In genomic region chr11:89100403-89100802, GRCm38 (mm10) we compare ENCODE assay signal across 8 mouse cellular contexts. TPM values are rescaled to one million over a fixed set of nuclear protein-coding genes. Genes with fewer than 3 reads are reported as not detected.
A peak's percentile ranks its signal among the peaks of the same experiment; 100 is the strongest.
DNase-seq lines count a peak whose midpoint lies in the region; ATAC-seq and TF ChIP-seq lines count a peak whose summit lies in the region.

No protein-coding gene starts in this region.

- peak; percentile 87 for ATAC-seq in granulocyte monocyte progenitor cell, adult 5-6 weeks (replicated peaks; ENCODE audit: poor library complexity, severe bottlenecking)
- ATAC-seq in intestine, postnatal 0 days, result peak; percentile 87

- peaks cover 17% of the 10 kb centered on the region for H3K27me3 ChIP-seq in embryonic facial prominence, embryonic 10.5 days (replicated peaks; ENCODE audit: low read depth, poor library complexity, severe bottlenecking)
- no peaks in the 10 kb centered on the region for H3K27me3 ChIP-seq in intestine, postnatal 0 days (replicated peaks; ENCODE audit: control insufficient read depth, insufficient read depth, low read length)
- H3K27me3 ChIP-seq in midbrain, embryonic 10.5 days (ENCODE audit: low read depth, poor library complexity, severe bottlenecking), result peaks cover 11% of the 10 kb centered on the region; the same call in 1 of the 2 replicates

- H3K4me3 ChIP-seq in embryonic facial prominence, embryonic 10.5 days, result peak overlapping the region; percentile 43
- H3K4me3 ChIP-seq in intestine, postnatal 0 days (ENCODE audit: low read depth, low read length), result peak overlapping the region; percentile 47
- H3K4me3 ChIP-seq in midbrain, embryonic 10.5 days, result peak overlapping the region; percentile 28; the same call in 1 of the 2 replicates

- H3K9me3 ChIP-seq in embryonic facial prominence, embryonic 10.5 days, result no peaks in the 10 kb centered on the region
- H3K9me3 ChIP-seq in intestine, postnatal 0 days (ENCODE audit: control insufficient read depth), result no peaks in the 10 kb centered on the region
- H3K9me3 ChIP-seq in midbrain, embryonic 10.5 days (replicated peaks), result no peaks in the 10 kb centered on the region

- peak overlapping the region; percentile 83 for H3K4me2 ChIP-seq in intestine, postnatal 0 days (replicated peaks; ENCODE audit: low read depth)

- no peaks in the 10 kb centered on the region for H3K36me3 ChIP-seq in embryonic facial prominence, embryonic 10.5 days (replicated peaks)
- no peaks in the 10 kb centered on the region for H3K36me3 ChIP-seq in intestine, postnatal 0 days (ENCODE audit: control insufficient read depth, insufficient read depth)
- H3K36me3 ChIP-seq in midbrain, embryonic 10.5 days, result no peaks in the 10 kb centered on the region

- peak; percentile 93 for DNase-seq in adrenal gland, postnatal 10 days
- peak; percentile 86 for DNase-seq in embryonic facial prominence, embryonic 10.5 days (ENCODE audit: low spot score)
- DNase-seq in left cerebral cortex, postnatal 36 days (ENCODE audit: low spot score in 2 of 2), result peak; percentile 82 to 84
- peak; percentile 83 for DNase-seq in midbrain, embryonic 10.5 days (ENCODE audit: low spot score)
- peak; percentile 73 to 78 for DNase-seq in right cerebral cortex, postnatal 36 days (ENCODE audit: low spot score in 2 of 2)
- peak; percentile 75 to 88 for DNase-seq in urinary bladder, postnatal 4 days (ENCODE audit: low spot score in 2 of 2)

- TF ChIP-seq CTCF in intestine, postnatal 0 days (IDR thresholded peaks at IDR 0.05; ENCODE audit: low read depth), result peak; percentile 99

- no peak overlapping the region for H3K27ac ChIP-seq in embryonic facial prominence, embryonic 10.5 days (replicated peaks)
- H3K27ac ChIP-seq in intestine, postnatal 0 days (ENCODE audit: low read depth, low read length), result no peak overlapping the region
- no peak overlapping the region for H3K27ac ChIP-seq in midbrain, embryonic 10.5 days (replicated peaks)

- H3K9ac ChIP-seq in intestine, postnatal 0 days (ENCODE audit: low read depth, low read length), result peak overlapping the region; percentile 42; the same call in 1 of the 2 replicates

- H3K4me1 ChIP-seq in embryonic facial prominence, embryonic 10.5 days, result peaks cover 8% of the 10 kb centered on the region
- H3K4me1 ChIP-seq in intestine, postnatal 0 days (replicated peaks; ENCODE audit: control insufficient read depth, insufficient read depth, low read length), result no peaks in the 10 kb centered on the region
- H3K4me1 ChIP-seq in midbrain, embryonic 10.5 days, result peaks cover 9% of the 10 kb centered on the region

- intact Hi-C loops in left cerebral cortex, postnatal 36 days (cut with DNase I), result loop anchor here (1.0 to 10.0 kb wide), 3 partner anchors 203 to 824 kb away; no protein-coding TSS in a partner anchor

- 2% methylated on average over 9 of the region's 9 CpGs for WGBS in embryonic facial prominence, embryonic 10.5 days
- under 1% methylated on average over 9 of the region's 9 CpGs for WGBS in intestine, postnatal 0 days
- WGBS in midbrain, embryonic 10.5 days, result 2% methylated on average over 9 of the region's 9 CpGs

RNA-seq across cellular contexts. Expression of gene Gm525, which starts 26.8 kb away (rescaled TPM):
- not detected for total RNA-seq in adrenal gland, postnatal 10 days (2021)
- polyA plus RNA-seq in embryonic facial prominence, embryonic 10.5 days (2016; fragmentation: Nextera tagmentation; extraction: Ambion mirVana), result not detected in 2 replicates
- not detected in 2 replicates for total RNA-seq in granulocyte monocyte progenitor cell, adult 5-6 weeks (2014; fragmentation: Nextera tagmentation)
- total RNA-seq in granulocyte monocyte progenitor cell, adult 5-6 weeks (2017), result not detected in 2 replicates
- 0.93 and 1.7 TPM in 2 replicates for polyA plus RNA-seq in intestine, postnatal 0 days (2015; fragmentation: Nextera tagmentation; extraction: Ambion mirVana)
- total RNA-seq in left cerebral cortex, postnatal 36 days (2021), result not detected
- polyA plus RNA-seq in midbrain, embryonic 10.5 days (2016; fragmentation: Nextera tagmentation; extraction: Ambion mirVana), result not detected in 2 replicates

RNA-seq across cellular contexts. Expression of gene Dgke, which starts 33.8 kb away (rescaled TPM):
- total RNA-seq in adrenal gland, postnatal 10 days (2021), result 10 to 100 TPM; 10.5 to 12.8 TPM
- polyA plus RNA-seq in embryonic facial prominence, embryonic 10.5 days (2016; fragmentation: Nextera tagmentation; extraction: Ambion mirVana), result 4.5 and 4.7 TPM in 2 replicates
- 4.9 and 6.8 TPM in 2 replicates for total RNA-seq in granulocyte monocyte progenitor cell, adult 5-6 weeks (2014; fragmentation: Nextera tagmentation)
- 5.0 and 7.3 TPM in 2 replicates for total RNA-seq in granulocyte monocyte progenitor cell, adult 5-6 weeks (2017)
- polyA plus RNA-seq in intestine, postnatal 0 days (2015; fragmentation: Nextera tagmentation; extraction: Ambion mirVana), result 1.7 and 2.0 TPM in 2 replicates
- total RNA-seq in left cerebral cortex, postnatal 36 days (2021), result 10 to 100 TPM; 55.6 to 57.2 TPM
- polyA plus RNA-seq in midbrain, embryonic 10.5 days (2016; fragmentation: Nextera tagmentation; extraction: Ambion mirVana), result 4.2 and 6.1 TPM in 2 replicates

Comparison
In these comparisons a context has a peak if more than half of its experiments do, and no peak if none do; other contexts are left out.
1. RNA of gene Dgke, which starts 33.8 kb away (total RNA-seq): 55.6 to 57.2 TPM in left cerebral cortex, postnatal 36 days; 10.5 to 12.8 TPM in adrenal gland, postnatal 10 days and 4.9 to 7.3 TPM in granulocyte monocyte progenitor cell, adult 5-6 weeks; every median in the first group is over 4 times any median in the second.
2. Peak in every context shown above with its lines, with median percentiles within 50 percentile points of each other: DNase-seq and H3K4me3 ChIP-seq.